Mouse (Mus musculus): ENCODE measurements around the gene Hipk2.

Hipk2 gene

GRCm38 (mm10) chr6:38876071-38876911, at the start of gene Hipk2:
Gene Hipk2 (minus strand): TSS chr6:38876165.
- DNase-seq (ENCODE audit: low read depth) = peak; percentile 55

GRCm38 (mm10) chr6:38925719-38926118, 49.8 kb upstream of the Hipk2 start:
- DNase-seq (ENCODE audit: low read depth) = no peak

- DNase-seq (ENCODE audit: low read depth) = peak; percentile 89
Observed at GRCm38 (mm10) chr6:38923870-38924817, 48.2 kb upstream of the Hipk2 start.

GRCm38 (mm10) chr6:38923450-38923849, 47.5 kb upstream of the Hipk2 start:
- no peak for DNase-seq (ENCODE audit: low read depth)

GRCm38 (mm10) chr6:38922517-38922916, 46.6 kb upstream of the Hipk2 start:
- DNase-seq (ENCODE audit: low read depth) = no peak

GRCm38 (mm10) chr6:38921810-38922116, 45.8 kb upstream of the Hipk2 start:
- no peak for DNase-seq (ENCODE audit: low read depth)

GRCm38 (mm10) chr6:38921095-38921809, 45.3 kb upstream of the Hipk2 start:
- DNase-seq (ENCODE audit: low read depth) = peak; percentile 58

GRCm38 (mm10) chr6:38920141-38920540, 44.2 kb upstream of the Hipk2 start:
- DNase-seq (ENCODE audit: low read depth) = no peak

- DNase-seq (ENCODE audit: low read depth) = no peak
Observed at GRCm38 (mm10) chr6:38919135-38919740, 43.3 kb upstream of the Hipk2 start.

GRCm38 (mm10) chr6:38918728-38919127, 42.8 kb upstream of the Hipk2 start:
- no peak for DNase-seq (ENCODE audit: low read depth)

- DNase-seq (ENCODE audit: low read depth) = no peak
Observed at GRCm38 (mm10) chr6:38917415-38917814, 41.5 kb upstream of the Hipk2 start.

- no peak for DNase-seq (ENCODE audit: low read depth)
Observed at GRCm38 (mm10) chr6:38916571-38916970, 40.6 kb upstream of the Hipk2 start.

GRCm38 (mm10) chr6:38915776-38916175, 39.8 kb upstream of the Hipk2 start:
- DNase-seq (ENCODE audit: low read depth) = no peak

- no peak for DNase-seq (ENCODE audit: low read depth)
Observed at GRCm38 (mm10) chr6:38914181-38914580, 38.2 kb upstream of the Hipk2 start.

GRCm38 (mm10) chr6:38913386-38914042, 37.5 kb upstream of the Hipk2 start:
- no peak for DNase-seq (ENCODE audit: low read depth)

GRCm38 (mm10) chr6:38912845-38913244, 36.9 kb upstream of the Hipk2 start:
- DNase-seq (ENCODE audit: low read depth) = no peak

GRCm38 (mm10) chr6:38912121-38912660, 36.2 kb upstream of the Hipk2 start:
- no peak for DNase-seq (ENCODE audit: low read depth)

GRCm38 (mm10) chr6:38910828-38911559, 35.0 kb upstream of the Hipk2 start:
- DNase-seq (ENCODE audit: low read depth) = peak; percentile 93

- DNase-seq (ENCODE audit: low read depth) = no peak
Observed at GRCm38 (mm10) chr6:38908401-38908800, 32.4 kb upstream of the Hipk2 start.

GRCm38 (mm10) chr6:38906005-38906404, 30.0 kb upstream of the Hipk2 start:
- DNase-seq (ENCODE audit: low read depth) = no peak

All from c-Kit-positive CD71-positive TER-119-negative erythroid progenitor cells, embryonic 14.5 days (primary cell).